Mouse (Mus musculus) embryo, embryonic 10.5 days (tissue): ENCODE measurements at regions not wholly inside any gene's neighbourhood (a gene's known extent, or its start where the extent isn't known, plus 50 kb on each side); places are given as distances from the start of the nearest gene placed in this dataset.
"Not testable (repeated sequence)": the region's sequence is repeated elsewhere in the genome, so short reads cannot be mapped to it uniquely, and the experiment has no call there.

Experiments
- DNase-seq: peaks from one replicate; pipeline ENCODE4 v3.0.0-alpha.2; 2015; ENCODE audit warnings: low spot score

DNA sequence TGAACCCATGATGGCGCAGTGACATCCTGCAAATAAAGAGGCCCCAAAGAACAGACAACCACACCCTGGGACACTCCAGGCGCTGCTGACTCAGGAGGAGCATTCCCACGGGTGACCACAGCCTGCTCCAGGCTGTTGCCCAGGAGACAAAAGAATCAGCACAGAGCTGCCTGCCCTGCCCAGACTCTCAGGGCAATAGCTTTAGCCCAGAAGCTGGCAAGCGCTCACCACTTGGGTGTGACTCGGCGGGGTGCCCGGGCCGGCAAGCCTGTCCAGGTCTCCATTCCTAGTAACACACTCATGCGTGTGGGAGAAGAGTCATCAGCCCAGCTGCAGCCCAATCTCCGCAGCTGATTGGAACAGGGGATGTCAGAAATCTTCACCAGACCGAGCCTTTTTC, 148.8 kb upstream of the Hes1 start:
- DNase-seq: no peak

DNA sequence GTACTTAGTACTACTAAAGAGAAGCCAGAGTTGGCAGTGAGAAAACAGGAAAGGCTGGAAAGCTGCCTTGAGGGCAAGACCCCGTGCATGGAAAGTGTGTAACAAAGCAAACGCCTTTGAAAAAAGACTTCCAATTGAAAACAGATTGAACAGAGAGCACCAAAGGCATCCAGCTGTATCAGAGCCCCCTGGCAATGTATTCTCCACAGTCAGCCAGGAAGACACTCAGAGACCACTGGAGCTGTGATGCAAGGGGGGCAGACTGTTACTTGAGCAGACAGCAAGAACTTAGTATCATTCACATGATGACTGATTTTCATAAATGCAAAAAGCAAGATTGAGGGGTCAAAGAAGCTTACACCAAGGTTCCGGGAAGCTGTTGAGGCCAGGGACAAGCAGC, 146.2 kb upstream of the Hes1 start:
- DNase-seq: no peak

DNA sequence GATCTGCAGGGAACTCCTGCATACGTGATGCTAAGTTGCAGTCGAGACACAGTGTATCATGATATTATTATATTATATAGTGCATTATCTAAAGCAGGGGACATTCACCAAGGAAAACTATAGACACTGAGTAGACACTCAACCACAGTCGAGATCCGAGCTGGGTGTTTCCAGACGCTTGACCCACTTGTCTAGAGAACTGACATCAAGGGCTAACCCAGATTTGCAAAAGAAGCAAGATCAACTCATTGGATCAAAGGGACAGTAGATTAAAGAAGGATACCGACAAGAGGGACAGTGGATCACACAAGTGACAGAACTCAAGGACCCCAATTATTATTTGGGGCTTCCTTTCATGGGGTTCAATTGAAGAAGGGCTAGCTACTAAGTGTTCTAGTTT, 145.8 kb upstream of the Hes1 start:
- no peak for DNase-seq

DNA sequence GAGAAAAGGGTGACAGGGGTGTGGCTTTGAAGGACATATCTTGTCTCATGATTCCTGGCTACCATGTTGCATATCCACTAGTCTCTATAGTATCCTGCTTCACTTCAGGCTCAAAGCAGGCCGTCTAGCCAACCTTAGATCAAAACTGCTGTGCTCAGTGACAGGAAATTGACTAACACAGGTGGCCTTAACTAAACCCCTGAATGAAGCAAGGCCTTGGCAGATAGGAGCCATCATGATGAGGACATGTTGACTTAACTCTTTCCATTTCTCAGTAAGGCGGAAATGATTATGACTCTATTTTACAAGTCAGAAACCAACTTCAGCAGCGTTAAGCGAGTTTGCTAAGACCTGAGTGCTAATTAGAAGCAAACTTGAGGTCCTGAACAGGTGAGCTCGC, 143.2 kb upstream of the Hes1 start:
- no peak for DNase-seq

DNA sequence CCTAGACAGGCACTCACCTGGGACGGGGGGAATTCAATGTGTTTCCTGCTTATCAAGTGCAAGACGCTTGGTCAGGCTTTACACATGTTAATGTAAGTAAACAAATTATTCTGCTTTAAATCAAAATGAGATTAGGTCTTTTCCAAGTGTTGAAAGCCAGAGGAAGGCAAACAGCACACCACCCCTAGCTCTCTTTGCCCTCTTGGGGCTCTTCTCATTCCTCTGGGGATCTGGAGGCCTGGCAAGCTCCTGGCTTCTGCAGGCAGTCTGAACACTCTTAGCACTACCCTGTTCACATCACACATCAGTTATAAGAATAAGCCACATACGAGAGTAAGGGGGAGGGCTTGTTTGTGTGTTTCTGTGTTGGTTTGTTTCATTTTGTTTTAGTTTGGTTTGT, 142.8 kb upstream of the Hes1 start:
- no peak for DNase-seq

DNA sequence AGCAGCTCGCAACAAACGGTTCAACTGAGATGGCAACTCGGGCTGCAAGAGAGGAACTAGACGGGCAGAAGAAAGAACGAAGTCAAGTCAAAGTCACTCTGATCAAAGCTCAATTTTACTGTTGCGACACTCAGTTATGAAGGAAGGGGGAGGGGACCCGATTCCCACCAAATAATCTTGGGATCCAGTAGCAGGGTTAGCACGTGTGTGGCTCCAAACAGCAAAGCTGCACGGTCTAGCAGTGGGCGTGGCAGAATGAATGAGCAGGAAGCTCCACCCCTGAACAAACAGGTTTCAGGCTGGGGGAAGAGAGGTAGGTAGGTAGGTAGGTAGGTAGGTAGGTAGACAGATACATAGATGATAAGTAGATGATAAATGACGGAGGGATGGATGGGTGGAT, 136.9 kb upstream of the Hes1 start:
- not testable (repeated sequence) for DNase-seq

DNA sequence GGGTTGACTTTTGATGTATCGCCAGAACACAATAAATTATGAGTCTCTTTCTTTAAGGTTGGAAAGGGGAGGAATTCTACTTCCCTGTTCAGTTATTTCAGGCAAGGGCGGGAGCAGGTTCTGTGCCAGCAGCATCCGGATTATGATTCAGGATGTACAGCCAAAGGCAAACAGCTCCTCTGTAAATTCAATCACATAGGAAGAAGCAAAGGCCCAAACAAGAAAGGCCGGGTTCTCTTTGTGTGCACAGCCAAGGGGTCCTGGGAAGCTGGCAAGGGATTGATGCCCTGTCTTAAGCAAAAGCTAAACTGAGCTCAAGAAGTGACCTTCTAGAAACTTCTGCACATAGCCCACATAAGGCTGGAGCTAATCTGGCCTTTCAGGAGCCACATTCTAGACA, 135.9 kb upstream of the Hes1 start:
- no peak for DNase-seq

DNA sequence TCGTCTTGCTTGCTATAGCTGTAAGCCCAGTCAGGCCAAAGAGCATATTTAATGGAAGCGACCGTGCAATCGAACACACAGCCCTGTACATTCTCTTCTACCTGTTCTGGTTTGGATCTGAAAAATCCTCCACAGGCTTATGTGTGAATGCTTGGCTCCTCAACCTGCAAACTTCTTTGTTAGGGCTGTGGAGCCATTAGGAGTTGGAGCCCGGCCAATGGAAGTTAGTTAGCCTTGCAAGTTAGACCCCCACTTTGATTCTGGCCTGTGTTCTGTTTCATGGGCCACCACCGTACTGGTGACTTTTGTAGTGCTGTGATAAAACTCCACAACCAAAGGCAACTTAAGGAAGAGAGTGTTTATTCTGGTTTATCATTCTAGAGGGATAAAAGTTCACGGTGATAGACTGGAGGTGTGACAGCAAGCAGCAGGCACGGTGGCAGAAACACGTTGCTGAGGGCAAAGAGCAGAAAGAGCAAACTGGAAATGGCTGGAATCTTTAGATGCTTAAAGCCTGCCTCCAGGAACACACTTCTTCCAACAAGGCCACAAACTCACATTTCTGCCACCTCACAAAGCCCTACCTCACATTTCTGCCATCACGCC, 132.3 kb upstream of the Hes1 start:
- DNase-seq: no peak

DNA sequence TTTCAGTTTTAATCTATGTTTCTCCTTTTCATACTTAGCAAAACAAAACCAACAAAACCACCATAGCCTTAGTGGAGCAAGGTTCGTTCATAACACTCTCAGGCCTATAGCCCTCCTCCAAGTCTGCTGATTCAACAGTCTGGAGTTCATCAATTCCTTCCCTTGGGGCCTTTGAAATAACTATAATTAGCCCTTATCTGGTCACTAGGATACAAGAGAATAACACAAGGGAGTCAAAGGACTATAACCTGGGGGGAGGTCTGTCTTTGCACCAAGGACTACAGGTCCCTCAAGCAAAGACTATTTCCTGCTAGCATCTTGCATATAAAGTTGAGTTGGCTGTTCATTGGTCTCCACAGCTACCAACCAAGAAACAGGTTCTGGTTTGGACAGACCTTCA, 129.5 kb upstream of the Hes1 start:
- no peak for DNase-seq

DNA sequence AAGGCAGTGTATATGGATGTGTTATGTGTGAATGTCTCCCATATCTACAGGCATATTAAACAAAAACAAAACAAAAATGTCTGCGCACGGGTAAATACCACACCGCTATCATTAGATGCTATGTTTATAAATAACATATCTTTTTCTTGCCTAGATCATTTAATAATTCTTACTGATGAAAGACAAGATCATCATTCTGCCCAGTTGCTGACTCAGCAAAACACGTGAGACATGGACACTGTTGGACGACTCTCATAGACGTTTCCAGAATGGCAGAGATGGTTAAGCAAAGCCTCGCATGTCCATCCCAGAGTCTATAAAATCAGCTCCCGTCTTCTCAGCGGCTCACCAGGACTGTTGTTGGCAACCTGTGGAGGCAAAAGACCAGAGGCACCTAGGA, 125.5 kb upstream of the Hes1 start:
- no peak for DNase-seq

DNA sequence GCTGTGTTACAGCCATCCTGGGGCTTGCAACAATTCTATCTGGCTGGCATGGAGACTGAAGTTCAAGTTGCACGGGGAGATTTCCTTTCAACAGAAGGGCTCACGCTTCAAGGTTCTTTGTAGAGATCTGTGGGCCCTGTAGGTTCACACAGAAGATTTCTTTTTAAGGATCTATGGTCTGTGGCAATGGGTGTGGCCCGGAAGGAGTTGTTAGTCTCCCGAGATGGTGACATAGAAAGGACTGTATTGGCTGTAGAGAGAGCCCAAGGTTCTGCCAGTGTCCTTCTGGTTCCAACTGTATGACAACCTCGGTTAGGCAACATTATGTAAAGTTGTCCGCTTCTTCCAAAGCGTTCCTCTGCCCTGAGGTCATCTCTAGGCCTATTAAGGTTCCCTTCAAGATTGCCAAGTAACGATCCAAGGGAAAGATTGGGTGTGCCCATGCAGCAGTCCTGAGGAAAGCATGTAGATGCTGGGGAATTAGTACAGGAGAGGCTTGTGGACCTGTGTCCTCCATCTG, 124.8 kb upstream of the Hes1 start:
- DNase-seq: no peak

DNA sequence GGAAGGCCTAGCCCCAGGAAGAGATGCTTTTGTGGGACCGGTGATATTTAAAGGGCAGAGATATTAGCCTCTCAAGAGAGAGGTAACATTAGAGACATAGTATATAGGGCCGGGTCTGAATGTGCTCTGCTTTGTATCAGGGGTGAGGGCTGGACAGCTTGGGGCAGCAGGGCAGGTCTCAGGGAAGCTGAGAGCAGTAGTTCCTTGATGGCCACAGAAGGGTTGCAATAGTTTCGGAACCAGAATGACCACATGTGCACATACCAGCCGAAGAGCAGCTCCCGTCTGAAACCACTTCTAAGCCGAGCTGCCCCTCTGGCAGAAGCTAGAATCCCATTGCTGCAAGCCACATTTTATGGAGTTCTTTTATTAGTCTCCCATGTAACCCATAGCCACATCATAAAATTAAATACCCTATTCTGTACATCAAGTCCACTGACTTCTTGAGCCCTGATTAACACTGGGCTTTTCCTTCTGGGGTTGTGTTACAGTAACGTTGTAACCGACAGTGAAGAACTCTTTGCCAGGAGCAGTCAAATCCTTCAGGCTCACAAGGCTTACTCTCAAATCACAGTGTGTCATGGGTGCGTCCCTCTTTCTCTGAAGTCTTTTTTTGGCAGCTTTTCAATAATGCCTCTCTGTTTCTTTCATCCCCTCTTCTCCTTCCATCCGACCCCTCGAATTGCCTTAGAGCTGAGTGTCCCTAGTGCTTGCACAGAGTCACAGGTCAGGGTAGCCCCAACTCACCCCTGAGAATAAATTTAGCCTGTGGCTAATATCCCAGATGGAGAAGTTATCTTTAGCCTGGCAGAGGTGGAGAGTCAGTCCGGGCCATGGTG, 124.1 kb upstream of the Hes1 start:
- DNase-seq: no peak

DNA sequence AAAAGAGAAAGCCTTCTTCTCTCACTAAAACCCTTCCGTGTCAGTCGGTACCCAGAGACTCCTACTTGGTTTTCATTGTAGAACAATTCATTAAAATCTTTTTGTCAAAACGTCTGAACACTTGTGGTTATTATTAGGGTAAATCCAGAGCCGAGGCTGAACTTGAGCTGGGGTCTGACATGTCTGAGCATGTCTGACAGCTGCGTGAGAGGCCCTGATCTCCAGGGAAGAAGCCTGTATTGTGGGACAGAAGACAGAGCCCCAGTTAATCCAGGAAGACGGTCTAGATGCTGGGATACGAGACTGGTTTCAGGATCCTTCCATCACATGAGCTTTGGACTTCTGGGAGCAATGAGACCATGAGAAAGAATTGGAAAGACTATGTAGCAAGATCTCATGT, 122.1 kb upstream of the Hes1 start:
- DNase-seq: no peak

DNA sequence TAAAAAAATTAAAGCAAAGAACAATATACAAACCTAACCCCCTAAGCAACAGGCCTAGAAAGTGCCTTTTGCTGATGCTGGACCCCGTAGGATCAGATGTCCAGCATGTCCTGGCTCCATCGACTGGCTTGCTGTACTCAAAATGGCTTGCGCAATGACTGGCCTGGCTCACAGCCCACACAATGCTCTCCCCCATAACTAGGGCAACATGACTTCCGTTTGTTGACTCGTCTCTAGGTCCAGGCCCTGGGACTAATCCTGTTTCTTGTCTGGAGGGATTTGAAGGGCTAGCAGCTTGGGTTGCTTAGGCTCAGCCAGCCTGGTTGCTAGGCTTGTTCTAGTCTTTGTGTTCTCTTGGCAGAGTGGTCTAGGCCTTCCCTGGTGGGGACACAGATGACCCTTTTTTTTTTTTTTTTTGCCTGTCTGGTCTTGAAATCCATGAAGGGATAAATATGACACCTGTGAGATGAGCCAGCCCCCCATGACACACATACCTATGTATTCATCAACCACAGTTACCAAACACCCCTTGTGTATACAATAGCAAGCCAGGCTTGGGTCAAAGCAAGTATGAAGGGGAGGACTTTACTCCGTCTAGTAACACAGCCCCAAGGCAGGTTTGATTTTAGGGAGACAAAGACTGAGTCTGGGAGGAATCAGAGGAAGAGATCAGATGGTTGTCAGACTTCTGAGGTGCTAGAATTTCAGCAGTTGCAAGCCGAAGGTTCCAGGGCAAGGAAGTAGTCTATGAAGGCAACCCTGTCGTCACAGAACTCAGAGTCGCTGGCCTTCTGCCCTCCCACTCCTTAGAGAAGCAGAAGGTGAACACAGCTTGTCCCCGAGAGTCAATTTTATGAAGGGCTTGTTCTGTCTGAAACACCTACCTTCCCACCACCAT, 120.0 kb upstream of the Hes1 start:
- DNase-seq: no peak

DNA sequence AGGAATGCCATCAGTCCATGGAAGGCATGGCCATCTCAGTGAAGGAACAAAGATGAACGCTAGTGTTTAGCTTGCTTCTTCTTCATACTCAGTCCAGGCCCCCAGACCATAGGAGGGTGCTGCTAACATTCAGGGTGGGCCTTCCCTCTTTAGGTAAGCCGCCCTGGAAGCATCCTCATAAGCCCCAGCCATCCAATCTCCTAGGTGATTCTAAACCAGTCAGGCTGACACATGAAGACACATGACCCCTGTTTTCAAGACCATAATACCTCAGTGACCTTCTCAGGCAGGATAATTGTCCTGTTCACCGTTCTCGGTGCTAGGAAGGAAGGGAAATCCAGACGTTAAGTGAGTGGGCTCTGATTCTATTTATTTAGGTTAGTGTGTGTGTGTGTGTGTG, 119.2 kb upstream of the Hes1 start:
- no peak for DNase-seq

DNA sequence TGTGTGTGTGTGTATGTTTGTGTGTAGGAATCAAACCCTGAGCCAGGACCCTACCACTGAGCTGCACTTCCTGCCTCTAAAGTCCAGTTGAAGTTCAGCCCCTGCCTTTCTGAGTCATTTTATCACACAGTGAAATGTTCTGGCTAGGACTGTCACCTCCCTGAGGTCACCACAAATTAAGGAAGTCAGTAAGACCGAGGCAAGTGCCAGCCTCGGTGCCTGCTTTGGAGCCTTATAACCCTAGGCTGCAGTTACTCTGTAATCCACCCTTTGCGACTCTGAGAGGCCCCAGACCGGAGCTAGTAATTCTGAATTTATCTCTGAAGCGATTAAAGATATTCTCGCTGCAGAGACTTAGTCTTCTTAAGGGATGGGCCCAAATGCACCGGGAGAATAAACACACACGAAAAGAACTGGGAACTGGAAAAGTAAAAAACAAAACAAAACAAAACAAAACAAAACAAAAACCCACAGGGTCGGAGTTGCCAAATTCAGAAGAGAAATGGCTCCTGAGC, 118.8 kb upstream of the Hes1 start:
- peak; percentile 48 for DNase-seq

DNA sequence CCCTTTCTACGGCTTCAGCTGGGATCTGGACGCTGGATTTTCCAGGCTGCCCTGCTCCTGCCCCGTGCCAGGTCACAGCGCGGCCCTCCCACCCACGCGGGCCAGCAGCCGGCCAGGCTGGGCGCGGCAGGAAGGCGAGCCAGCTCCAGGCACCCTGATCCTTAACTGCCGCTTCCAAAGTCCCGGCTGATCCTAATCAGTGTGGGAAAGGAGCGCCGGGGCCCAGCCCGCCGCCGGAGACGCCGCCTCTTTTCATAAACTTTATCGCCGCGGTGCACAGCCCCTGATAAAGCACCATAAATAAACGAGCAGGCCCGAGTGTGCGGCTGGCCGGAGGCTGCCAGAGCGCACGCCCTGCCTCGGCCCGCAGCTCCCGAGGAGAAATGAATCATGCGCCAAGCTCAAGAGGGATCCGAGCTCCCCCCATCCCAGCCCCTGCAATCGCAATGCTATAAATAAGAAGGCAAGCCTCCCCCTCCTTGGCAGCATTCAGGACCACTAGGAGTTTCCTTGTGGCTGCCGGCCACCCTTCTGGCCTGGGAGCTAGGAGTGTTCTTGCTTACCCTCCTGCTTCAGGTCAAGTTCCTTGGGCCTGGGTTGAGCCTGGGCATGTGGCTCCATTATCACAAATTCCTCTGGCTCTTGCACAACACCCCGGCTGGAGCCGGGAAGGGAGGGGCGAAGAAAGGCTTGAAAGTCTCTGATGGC, 118.1 kb upstream of the Hes1 start:
- peak; percentile 77 for DNase-seq

DNA sequence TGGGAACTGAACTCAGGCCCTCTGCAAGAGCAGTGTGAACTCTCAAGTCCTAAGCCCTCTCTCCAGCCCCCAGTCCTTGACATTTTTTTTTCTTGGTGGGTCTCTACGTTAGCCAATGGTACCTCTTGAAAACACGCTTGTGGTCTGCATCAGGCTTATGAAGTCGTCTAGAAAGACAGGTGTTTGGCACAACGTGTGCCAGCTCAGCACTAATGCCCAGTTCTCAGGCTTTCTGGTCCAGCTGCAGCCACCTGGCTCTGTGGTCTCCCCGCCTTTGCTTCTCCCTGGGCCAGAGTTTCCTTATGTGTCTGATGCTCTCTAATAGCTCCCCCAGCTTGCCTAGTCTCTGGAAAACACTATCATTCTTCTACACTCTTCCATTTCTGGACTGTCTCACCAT, 117.2 kb upstream of the Hes1 start:
- DNase-seq: no peak

DNA sequence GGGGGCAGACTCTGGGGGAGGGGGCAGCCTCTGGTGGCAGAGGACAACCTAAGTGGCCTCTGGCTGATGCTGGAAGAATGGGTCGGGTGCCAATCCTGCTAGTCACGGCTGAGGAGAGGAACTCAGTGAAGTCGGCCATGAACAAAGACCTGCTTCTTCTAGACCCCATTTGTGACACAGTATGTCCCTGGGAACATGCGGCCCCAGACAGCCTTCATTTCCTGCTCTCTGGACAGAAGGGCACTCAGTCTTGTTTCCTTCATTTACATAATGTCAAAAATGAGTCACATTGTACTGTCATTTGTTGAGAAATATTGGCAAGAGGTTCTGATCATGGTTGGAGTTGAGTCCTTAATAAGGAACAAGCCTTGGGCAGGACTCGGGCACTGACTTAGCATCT, 116.5 kb upstream of the Hes1 start:
- DNase-seq: no peak

DNA sequence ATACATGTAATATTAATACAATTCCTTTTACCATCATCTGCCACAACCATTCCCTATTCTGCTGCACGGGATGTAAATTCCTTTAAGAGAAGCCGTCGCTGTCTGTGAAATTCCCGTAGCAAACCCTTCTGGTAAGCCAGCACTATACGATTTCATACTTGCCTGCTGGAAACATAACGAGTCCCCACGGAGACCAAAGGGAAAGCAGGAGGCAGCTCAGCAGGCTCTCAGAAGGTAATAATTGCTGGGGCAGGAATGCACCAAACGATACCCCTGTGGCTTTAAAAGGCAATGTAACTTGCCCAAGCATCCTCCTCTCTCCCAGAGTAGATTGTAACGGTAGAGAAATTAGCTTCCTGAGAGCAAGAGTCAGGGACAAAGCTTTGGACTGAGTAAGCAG, 114.0 kb upstream of the Hes1 start:
- peak; percentile 22 for DNase-seq

DNA sequence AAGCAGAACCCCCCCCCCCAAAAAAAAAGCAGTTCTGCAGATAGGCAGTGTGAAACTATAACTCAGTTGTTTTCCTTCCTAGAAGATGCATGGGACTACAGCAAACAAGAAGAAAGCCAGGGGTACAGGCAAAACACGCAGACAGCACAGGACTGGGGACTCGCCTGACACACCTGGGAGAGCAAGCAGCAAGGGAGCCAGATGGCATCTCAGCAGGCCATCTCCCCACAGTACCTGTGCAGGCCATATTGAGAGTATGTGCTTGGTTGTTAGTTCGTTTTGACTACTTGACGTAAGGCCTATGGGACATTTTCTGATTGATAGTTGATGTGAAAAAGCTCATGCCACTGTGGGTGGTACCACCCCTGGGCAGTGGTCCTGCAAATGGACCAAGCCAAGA, 113.4 kb upstream of the Hes1 start:
- DNase-seq: no peak

DNA sequence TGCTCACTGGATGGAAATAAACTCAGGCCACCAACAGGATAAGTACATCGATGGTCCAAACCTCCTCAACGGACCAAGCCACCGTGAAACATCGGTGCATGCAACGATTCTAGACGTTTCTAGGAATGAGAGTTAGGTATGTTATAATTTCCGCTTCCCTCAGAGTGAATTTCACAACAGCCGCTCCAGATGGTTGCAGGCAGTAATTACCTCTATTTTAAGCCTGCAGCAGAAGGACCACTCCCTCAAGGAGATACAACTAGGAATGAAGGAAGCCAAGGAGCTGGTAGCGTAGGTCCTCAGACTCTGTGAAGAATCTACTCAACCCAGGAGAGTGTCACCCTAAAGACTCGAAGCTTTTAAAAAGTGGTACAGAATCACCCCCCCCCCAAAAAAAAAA, 109.5 kb upstream of the Hes1 start:
- no peak for DNase-seq
